Mouse (Mus musculus) adrenal gland, adult 18-20 months (tissue): Measurements from ENCODE around the gene Zscan21. TPM values are rescaled to one million over a fixed set of nuclear protein-coding genes. Genes with fewer than 3 reads are reported as not detected.

Experiments
- DNase-seq, 2 experiments: peaks; one replicate each; pipeline ENCODE4 v3.0.0; 2021 to 2022; ENCODE audit warnings: low spot score in 2 of 2
- total RNA-seq, 2 experiments: library from RNA; stranded (reverse); gene quantifications; 1 replicate in 1 of 2; 2 replicates in 1 of 2; pipeline ENCODE4 v1.2.3; 2021

The Zscan21 gene
- total RNA-seq, 2 experiments from 2014 or later: 13.4 to 15.3 TPM

DNA sequence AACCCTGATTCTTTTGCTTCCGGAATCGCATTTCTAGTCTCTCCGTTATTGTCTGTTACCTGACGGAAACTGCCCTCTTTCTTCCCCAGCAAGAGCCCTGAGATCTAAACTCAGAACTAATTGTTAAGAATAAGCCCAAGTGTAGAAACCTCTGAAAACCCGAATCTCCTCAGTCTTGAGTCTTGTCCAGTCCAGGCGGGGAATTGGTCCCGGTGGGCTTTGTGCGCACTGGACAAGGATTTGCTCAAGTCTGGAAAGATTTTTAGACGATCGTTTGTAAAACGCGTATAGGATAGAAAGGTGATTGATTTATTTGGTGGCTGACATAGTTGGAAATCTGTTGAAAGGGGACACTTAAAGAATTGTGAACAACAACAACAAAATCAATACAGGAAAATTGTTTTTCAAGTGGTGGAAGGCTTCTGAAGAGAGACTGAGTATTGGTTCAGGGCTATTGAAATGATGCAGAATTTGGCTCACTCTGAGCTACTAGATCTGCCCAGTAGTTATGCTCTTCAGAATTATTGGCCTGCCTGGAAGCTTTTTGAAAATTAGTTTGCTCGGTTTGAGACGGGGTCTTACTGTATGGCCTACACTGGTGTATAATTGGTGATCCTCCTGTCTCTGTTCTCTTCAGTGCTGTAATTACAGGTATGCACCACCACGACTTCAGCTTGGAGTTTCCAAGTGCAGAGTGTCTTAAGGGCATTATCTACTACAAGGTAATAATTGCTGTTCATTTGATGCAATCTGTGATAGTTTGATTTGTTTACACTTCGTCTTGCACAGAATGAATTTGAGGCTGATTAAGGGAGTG is 704 bp downstream of the Zscan21 start:
- peak in 1 of 2 experiments; percentile 5 for DNase-seq

GRCm38 (mm10) chr5:138118041-138118440 is 1.3 kb downstream of the Zscan21 start:
- no peak for DNase-seq

- DNase-seq: no peak
These were observed 15.8 kb downstream of the Zscan21 start for GRCm38 (mm10) chr5:138132425-138133064.

- no peak for DNase-seq
These were observed 20.6 kb downstream of the Zscan21 start for GRCm38 (mm10) chr5:138137257-138137656.

DNA sequence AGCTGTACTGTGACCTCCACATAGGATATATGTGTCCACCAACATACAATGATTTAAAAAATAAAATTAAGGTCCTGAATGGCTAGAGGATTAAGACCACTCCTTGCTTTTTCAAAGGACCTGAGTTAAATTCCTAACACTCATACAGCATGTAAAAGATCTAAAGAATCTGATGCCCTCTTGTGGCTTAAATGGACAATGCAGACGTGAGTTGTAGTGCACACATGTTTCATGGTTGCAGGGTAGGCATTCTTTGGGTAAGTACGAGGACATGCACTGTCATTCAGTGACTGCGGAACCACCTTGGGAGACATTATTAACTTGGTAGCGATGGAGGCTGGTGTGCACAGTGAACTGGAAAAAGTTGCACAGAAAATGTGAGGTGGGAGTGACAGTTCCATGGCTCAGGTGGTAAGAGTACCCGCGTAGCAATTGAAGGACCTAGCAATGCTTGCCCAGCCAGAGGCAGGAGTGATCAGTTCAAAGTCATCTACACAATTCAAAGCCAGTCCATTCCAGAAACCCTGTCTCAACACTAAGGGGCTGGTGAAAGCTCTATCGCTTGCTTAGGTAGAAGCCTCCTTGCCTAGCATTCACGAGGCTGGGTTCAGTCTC is 21.3 kb downstream of the Zscan21 start:
- no peak for DNase-seq

DNA sequence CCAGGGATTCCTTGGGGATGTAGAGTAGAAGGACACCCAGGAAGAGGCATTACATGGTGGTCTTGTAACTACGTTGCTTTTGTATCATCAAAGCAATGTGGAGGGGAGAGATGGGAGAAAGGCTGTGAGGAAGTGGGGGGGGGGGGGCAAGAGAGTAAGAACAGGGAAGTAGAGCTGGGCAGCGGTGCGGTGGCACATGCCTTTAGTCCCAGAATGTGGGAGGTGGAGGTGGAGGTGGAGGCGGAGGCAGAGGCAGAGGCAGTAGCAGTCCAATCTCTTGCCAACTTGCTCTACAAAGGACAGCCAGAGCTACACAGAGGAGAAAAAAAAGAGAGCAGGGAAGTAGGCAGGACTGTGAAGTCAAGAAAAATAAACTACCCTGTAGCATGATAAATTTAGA is 21.9 kb downstream of the Zscan21 start:
- no peak for DNase-seq

- no peak for DNase-seq
These were observed 37.7 kb downstream of the Zscan21 start for GRCm38 (mm10) chr5:138154390-138154789.

GRCm38 (mm10) chr5:138155443-138155976 is 38.8 kb downstream of the Zscan21 start, which contains the start of gene Zfp113:
Zfp113 (minus strand) TSS chr5:138155744.
- peak; percentile 69 to 75 for DNase-seq

- DNase-seq: no peak
These were observed 43.6 kb downstream of the Zscan21 start for GRCm38 (mm10) chr5:138160224-138160762.

GRCm38 (mm10) chr5:138160842-138161665 is 44.4 kb downstream of the Zscan21 start, which contains the start of gene Cops6:
Cops6 (plus strand) TSS chr5:138161071.
- peak; percentile 97 for DNase-seq

DNA sequence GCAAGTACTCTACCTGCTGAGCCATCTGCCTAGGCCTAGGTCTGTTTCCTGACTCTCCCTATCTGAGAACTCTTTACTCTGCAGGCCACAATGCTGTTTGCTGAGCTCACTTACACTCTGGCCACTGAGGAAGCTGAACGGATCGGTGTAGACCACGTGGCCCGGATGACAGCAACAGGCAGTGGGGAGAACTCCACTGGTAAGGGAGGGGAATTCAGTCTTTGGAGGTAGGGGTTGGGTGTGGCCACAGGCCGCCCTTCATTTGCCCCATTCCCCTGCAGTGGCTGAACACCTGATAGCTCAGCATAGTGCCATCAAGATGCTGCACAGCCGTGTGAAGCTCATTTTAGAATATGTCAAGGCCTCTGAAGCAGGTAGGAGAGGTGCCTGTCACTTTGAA is 46.3 kb downstream of the Zscan21 start:
- DNase-seq: no peak

DNA sequence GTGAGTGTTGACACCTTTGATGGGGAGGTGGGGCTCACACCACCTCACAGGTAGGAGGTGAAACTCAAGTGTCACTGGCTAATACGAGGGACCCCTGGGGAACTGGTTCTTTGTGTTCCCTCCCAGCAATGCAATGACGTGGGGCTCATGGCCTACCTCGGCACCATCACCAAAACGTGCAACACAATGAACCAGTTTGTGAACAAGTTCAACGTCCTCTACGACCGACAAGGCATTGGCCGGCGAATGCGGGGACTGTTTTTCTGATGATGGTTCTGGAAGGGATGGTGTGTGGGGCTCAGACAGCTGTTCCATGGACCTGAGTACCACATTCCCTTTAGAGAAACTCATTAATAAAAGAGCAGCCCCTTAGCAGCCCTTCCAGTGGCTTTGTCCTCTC is 46.9 kb downstream of the Zscan21 start:
- no peak for DNase-seq

DNA sequence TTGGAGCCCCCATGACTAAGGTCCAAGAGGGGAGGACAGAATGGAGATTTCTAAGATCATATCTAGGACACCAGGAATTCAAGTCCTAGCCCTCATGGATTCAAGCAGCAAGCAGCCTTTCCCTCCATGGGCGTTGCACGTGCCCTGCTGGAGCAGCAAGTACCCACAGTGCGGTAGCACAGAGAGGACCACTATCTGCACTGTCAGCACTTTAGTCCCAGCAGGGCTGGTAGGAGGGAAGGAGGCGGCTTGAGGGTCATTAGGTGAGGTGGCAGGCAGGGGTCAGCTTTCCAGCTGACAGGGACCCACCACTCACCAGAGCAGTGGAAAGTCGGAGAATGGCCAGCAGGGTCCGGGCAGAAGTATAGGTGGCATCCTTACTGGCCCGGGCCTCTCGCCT is 48.9 kb downstream of the Zscan21 start:
- DNase-seq: no peak

- peak; percentile 93 for DNase-seq
These were observed 54.3 kb downstream of the Zscan21 start for GRCm38 (mm10) chr5:138170936-138171561.

DNA sequence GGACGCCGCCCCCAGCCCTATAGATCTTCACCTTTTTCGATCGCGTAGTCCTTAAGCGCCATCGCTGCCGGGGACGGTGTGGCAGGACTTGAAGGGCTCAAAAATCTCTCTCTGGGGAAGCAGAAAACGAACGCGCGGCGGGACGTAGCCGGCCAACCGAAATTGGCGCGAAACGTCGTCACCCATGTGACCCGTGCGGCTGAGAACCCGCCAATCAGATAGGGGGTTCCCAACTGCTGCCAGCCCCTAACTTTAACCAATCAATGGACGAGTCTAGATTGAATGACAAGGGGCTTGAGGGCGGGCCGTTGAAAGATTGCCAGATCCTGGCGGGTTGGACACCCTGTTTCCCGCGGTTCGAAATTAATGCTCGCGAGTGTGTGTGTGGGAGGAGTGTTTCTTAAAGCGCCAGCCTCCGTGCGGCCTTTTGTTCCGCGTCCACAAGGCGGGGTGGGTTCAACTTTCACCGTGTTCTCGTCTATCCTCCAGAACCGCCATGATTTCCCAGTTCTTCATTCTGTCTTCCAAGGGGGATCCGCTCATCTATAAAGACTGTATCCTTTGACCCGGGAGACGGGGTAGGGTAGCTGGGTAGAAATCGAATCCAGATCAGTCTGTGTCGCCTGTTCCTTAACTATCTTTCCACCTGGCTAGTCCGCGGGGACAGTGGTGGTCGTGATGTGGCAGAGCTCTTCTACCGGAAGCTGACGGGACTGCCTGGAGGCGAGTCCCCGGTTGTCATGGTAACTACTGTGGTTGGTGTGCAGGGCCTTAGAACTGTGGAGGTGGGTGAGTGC is 55.2 kb downstream of the Zscan21 start, which contains the start of the genes Ap4m1 and Mcm7:
Gene Ap4m1 (plus strand): TSS at position 308 of the 797 bp plus-strand sequence.
Gene Mcm7 (minus strand): TSS at position 728 of the 797 bp plus-strand sequence.
- DNase-seq: peak; percentile 92 to 94

DNA sequence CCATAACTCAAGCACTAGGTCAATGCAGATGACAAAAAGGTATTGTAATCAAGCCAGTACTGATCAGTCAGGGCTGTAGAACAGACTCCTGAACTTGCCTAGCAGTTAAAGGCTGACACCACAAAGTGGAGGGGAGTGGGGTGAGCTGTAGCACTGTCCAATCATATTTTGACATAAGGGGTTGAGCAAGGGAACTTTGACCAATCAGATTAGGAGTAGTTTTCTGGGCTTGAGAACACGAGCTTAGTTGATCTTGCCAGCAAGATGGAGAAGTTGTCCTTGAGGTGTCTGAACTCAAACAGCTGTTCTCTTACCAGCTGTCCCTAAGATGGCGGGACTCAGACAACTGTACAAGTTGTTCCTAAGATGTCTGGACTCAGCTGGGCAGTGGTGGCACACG is 56.5 kb downstream of the Zscan21 start:
- no peak for DNase-seq
